Mouse (Mus musculus) left cerebral cortex, postnatal 14 days (tissue): ENCODE results near the gene Mlst8. TPM values are rescaled to one million over a fixed set of nuclear protein-coding genes. Genes with fewer than 3 reads are reported as not detected.
"Not testable (repeated sequence)": the region's sequence is repeated elsewhere in the genome, so short reads cannot be mapped to it uniquely, and the experiment has no call there.

Source experiments
- DNase-seq, 2 experiments: peaks; one replicate each; pipeline ENCODE4 v3.0.0; 2021 to 2022; ENCODE audit warnings: low spot score in 2 of 2, mixed read lengths in 1 of 2
- intact Hi-C: fragments of 180-260 bp; cut with DNase I; formaldehyde crosslinking; loops from one replicate; pipeline ENCODE4 v1.15.1; 2025
- total RNA-seq, 2 experiments: library from RNA; stranded (reverse); gene quantifications; 2 replicates each; pipeline ENCODE4 v1.2.3; 2021

Mlst8 gene
- total RNA-seq, 2 experiments from 2014 or later, result 32.3 to 36.9 TPM

- intact Hi-C loops, result no loop called here
- DNase-seq, result no peak
These were observed 36.2 kb downstream of the Mlst8 start, which contains the start of gene Dnase1l2 for GRCm38 (mm10) chr17:24442632-24443155. Dnase1l2 (minus strand) TSS chr17:24443105.

- intact Hi-C loops, result no loop called here
These were observed 36.8 kb downstream of the Mlst8 start for GRCm38 (mm10) chr17:24442107-24442506.

DNA sequence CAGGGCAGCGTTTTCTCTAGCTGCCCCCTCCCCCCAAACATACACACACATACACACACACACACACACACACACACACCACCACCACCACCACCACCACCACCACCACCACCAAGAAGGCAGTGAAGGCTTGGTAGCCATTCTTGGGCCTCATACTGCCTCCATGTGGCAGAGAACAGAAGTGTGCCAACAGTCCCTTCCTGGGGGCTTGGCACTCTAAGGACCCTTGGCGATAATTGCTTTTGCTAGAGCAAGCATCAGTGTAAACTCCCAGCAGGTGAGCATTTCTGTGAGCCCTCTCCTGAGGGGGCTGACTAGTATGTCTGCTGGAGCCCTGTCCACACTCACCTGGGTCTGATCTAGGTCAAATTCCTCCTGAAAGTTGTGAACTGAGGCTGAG is 37.7 kb downstream of the Mlst8 start:
- no peak for DNase-seq
- intact Hi-C loops, result no loop called here

More at GRCm38 (mm10) chr17:24442107-24442506, 36.8 kb downstream of the Mlst8 start:
- DNase-seq, result no peak

DNA sequence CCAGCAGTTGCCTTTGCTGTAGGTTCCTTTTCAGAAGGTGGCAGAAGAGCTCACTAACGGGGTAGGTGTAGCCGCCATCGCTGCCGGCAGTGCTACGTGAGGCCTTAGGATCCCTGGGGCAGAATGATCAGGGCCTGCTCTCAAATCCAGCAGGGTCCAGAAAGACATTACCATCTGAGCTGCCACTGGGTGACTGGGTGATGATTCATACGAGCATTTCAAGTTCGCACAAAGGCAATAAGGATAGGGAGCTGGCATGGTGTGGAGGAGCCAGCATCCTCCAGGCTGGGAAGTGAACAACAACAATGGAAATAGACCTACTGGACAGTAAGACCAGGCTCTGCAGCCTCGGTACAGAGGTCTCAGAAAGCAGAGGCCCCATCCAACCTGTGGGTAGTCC is 38.5 kb downstream of the Mlst8 start:
- intact Hi-C loops, result no loop called here

DNA sequence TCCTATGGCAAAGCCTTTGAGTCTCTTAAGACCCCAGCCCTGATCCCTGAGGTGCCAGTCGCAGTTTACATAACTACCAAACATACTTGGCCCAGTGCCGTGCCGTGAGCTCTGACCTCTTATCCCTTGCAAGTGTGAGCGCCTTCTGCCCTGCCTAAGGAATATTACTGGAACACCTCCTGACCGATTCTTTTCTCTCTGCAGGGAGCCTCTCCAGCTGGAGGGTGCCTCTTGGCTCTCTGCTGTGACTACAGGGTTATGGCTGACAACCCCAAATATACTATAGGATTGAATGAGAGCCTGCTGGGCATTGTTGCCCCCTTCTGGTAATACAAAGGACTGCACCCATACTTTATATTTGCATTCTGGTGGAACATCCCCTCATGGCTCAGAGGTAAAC is 41.9 kb downstream of the Mlst8 start:
- intact Hi-C loops, result no loop called here
- peak; percentile 54 to 62 for DNase-seq

More for the DNA sequence above, 38.5 kb downstream of the Mlst8 start:
- no peak for DNase-seq

- intact Hi-C loops, result no loop called here
- no peak for DNase-seq
These were observed 49.5 kb downstream of the Mlst8 start for GRCm38 (mm10) chr17:24429201-24429983.

- intact Hi-C loops, result no loop called here
- DNase-seq, result no peak
These were observed 51.7 kb downstream of the Mlst8 start for GRCm38 (mm10) chr17:24427170-24427557.

DNA sequence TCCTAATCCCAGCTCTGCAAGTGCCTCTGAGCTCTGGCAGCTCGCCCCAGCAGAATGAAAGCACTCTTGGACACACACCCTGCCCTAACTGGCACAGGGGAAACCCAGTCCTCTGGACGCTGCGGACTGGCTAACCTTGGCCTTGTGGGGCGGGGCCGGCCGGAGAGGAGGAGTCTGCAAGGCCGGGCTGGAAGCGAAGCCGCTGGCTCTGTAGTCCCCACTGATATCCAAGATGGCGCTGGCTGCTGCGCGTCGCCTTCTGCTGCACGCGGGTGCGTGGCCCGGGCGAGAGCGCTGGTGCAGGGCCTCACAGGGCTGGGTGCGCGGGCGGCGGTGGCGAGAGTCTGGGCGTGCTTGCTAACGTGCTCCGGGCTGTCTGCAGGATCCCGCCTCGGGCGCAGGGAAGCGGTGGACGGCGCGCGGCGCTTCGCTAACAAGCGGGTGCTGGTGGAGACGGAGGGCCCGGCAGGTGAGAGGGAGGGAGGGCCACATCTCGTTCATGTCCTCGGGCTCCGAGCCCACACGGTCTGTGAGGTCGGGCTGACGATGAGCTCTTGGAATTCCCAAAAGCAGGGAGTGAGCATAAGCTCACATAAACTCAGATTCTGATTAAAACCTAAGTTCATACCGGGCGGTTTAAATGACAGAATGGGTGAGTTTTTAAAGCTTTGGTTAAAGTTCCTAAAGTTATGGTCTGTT is 52.3 kb downstream of the Mlst8 start, which contains the start of gene Eci1:
TSS of gene Eci1 (plus strand) at position 171 of the 699 bp plus-strand sequence.
- intact Hi-C loops, result no loop called here
- peak; percentile 86 to 90 for DNase-seq

GRCm38 (mm10) chr17:24425905-24426304 is 53.0 kb downstream of the Mlst8 start:
- no peak for DNase-seq

GRCm38 (mm10) chr17:24425326-24425725 is 53.6 kb downstream of the Mlst8 start:
- intact Hi-C loops, DNase-seq: not testable (repeated sequence)

More at GRCm38 (mm10) chr17:24425905-24426304, 53.0 kb downstream of the Mlst8 start:
- intact Hi-C loops, result no loop called here

GRCm38 (mm10) chr17:24424489-24424888 is 54.4 kb downstream of the Mlst8 start:
- intact Hi-C loops, result no loop called here
- no peak for DNase-seq

Other genes starting within 250 kb of the Mlst8 start
- 1 to 10 TPM; 6.2 to 6.7 TPM for gene Ccnf, start 227.6 kb downstream of the Mlst8 start, total RNA-seq
- 1 to 10 TPM in 1 of 2 experiments, under 1 TPM in 1; 0.77 to 1.3 TPM for gene Abca17, start 128.0 kb downstream of the Mlst8 start, total RNA-seq
- gene Abca3, start 127.1 kb downstream of the Mlst8 start, total RNA-seq, result 100 to 1,000 TPM; 111 to 118 TPM
- 100 to 1,000 TPM; 141 to 145 TPM for gene Rnps1, start 64.5 kb downstream of the Mlst8 start, total RNA-seq
- 10 to 100 TPM; 22.3 to 22.4 TPM for gene Eci1, start 52.4 kb downstream of the Mlst8 start, total RNA-seq
- gene Dnase1l2, start 36.0 kb downstream of the Mlst8 start, total RNA-seq, result 1 to 10 TPM; 4.8 to 6.5 TPM
- gene E4f1, start 8.8 kb downstream of the Mlst8 start, total RNA-seq, result 10 to 100 TPM; 31.2 to 33.1 TPM
- 10 to 100 TPM; 70.6 to 74.9 TPM for gene Pgp, start 8.7 kb downstream of the Mlst8 start, total RNA-seq
- 1 to 10 TPM; 1.7 to 1.8 TPM for gene Bricd5, start 5.2 kb downstream of the Mlst8 start, total RNA-seq
- 100 to 1,000 TPM; 134 to 145 TPM for gene Caskin1, start 9.5 kb upstream of the Mlst8 start, total RNA-seq
- 10 to 100 TPM; 86.8 to 91.7 TPM for gene Traf7, start 48.9 kb upstream of the Mlst8 start, total RNA-seq
- 10 to 100 TPM; 36.2 to 40.4 TPM for gene Rab26, start 55.1 kb upstream of the Mlst8 start, total RNA-seq
- 10 to 100 TPM; 68.6 to 78.7 TPM for gene Pkd1, start 70.8 kb upstream of the Mlst8 start, total RNA-seq
- 100 to 1,000 TPM; 122 to 130 TPM for gene Tsc2, start 153.6 kb upstream of the Mlst8 start, total RNA-seq
- gene Nthl1, start 153.6 kb upstream of the Mlst8 start, total RNA-seq, result 1 to 10 TPM; 4.4 to 5.0 TPM
- gene Slc9a3r2, start 171.2 kb upstream of the Mlst8 start, total RNA-seq, result 10 to 100 TPM; 52.6 to 53.0 TPM
- gene Npw, start 179.4 kb upstream of the Mlst8 start, total RNA-seq, result 1 to 10 TPM in 1 of 2 experiments, under 1 TPM in 1; 0.95 to 1.4 TPM
- gene Zfp598, start 190.6 kb upstream of the Mlst8 start, total RNA-seq, result 10 to 100 TPM; 37.9 to 39.3 TPM
- gene Syngr3, start 210.9 kb upstream of the Mlst8 start, total RNA-seq, result 100 to 1,000 TPM; 228 to 245 TPM
- gene Gfer, start 217.1 kb upstream of the Mlst8 start, total RNA-seq, result 10 to 100 TPM; 19.0 to 19.1 TPM
- 1 to 10 TPM; 2.5 to 3.6 TPM for gene Noxo1, start 217.2 kb upstream of the Mlst8 start, total RNA-seq
- gene Tbl3, start 228.6 kb upstream of the Mlst8 start, total RNA-seq, result 10 to 100 TPM; 28.5 to 29.2 TPM
- gene Rnf151, start 239.0 kb upstream of the Mlst8 start, total RNA-seq, result not detected
- gene Rps2, start 239.0 kb upstream of the Mlst8 start, total RNA-seq, result 100 to 1,000 TPM; 492 to 494 TPM
- 100 to 1,000 TPM; 184 to 189 TPM for gene Ndufb10, start 245.4 kb upstream of the Mlst8 start, total RNA-seq
- gene Rpl3l, start 248.7 kb upstream of the Mlst8 start, total RNA-seq, result under 1 TPM; 0.35 to 0.38 TPM